Mouse (Mus musculus) megakaryocyte-erythroid progenitor cell, adult 5 weeks (primary cell): ENCODE data around the gene Dnah7a. TPM values are rescaled to one million over a fixed set of nuclear protein-coding genes. Genes with fewer than 3 reads are reported as not detected.

ENCODE experiments used
- polyA plus RNA-seq: library from polyadenylated mRNA; stranded (reverse); fragments of >175 nt; gene quantifications from 2 replicates; pipeline ENCODE4 v1.2.3, GENCODE M21; 2012

Dnah7a gene
- 0.36 TPM in 1 of 2 replicates, not detected in the other for polyA plus RNA-seq

DNA sequence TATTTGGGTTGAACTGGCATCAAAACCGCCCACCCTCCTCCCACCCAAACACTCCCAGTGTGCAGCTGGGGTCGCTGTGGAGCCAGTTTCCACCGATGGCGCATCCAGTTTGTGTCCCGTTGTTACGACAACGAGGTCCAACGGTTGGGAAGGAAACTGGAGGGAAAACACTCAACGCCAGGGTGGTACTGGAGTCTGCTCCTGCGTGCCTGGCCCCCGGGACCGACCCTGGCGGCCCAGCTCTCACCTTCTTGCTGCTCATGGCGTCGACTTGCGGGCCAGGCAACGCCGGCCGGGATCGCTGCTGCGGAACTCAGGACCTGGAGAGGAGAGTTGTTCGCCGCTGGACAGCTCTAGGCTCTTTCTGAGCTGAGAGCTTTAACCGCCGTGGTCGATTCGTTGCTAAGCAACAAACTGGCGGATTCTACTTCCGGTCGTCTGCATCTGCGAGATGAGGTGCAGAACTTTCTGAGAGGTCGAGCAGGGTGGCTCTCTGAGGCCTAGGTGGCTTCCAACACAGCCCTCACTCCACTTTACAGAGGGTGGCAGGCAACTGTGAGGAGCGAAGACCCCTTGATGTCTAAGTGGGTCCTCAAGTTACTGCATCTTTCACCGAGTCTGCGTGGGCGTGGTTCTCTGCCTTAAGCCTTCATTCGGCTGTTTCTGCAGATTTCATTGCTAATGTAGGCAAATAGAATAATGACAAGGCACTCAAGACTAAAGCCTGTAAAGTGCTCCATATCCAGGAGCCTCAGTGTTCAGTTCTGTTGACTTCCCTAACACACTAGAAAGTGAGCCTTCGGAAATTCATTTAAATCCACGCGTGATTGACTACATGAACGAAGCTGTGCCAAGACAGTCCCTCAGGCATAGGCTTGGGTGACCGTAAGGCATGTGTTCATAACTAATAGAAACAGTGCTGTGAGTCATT, at the start of gene Dnah7a:
Gene Dnah7a, minus strand, starts transcription at position 354 of the 931 bp plus-strand sequence.

GRCm38 (mm10) chr1:53352327-53353261, 354.0 kb downstream of the Dnah7a start, which contains the start of the genes Asdurf, Gm28551 and Asnsd1:
Asdurf (minus strand) TSS chr1:53352619.
Gm28551 (minus strand) TSS chr1:53352667.
Asnsd1 (minus strand) TSS chr1:53352752.

Other genes starting within 250 kb of the Dnah7a start
- 8.2 and 10.9 TPM in 2 replicates for gene Stk17b, start 78.4 kb upstream of the Dnah7a start, polyA plus RNA-seq